Mouse (Mus musculus): ENCODE results near the gene Prpf6. TPM values are rescaled to one million over a fixed set of nuclear protein-coding genes. Genes with fewer than 3 reads are reported as not detected.
A peak's percentile ranks its signal among the peaks of the same experiment; 100 is the strongest.

Gene Prpf6
- total RNA-seq, 1 experiment, result 67.8 TPM

DNA sequence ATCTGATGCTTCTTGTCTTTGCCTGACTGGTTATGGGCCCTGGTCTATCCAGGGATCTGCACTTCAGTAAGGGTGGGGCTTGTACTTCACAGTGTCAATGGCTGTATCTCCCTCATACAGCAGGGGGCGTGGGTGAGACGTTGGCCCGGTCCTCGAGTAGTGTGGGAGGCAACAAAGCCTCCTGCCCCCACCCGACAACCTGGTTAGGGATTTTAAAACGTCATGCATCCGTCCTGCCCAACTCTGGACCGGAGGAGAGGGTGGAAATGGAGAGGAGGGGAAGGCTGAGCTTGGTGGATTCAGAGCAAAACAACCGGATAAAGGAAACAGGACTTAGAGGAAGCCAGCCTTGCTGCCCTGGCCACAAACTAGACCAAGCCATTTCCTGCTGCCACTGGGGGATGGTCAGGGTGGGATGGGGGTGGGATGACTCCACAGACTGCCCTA is 68.0 kb downstream of the Prpf6 start:
- in situ Hi-C loops (cut with MboI; ENCODE audit: low sequenced_read_pairs in 2 of 2, unreplicated experiment in 2 of 2), result no loop called here
- Histone ChIP-seq H3K9ac (ENCODE audit: insufficient read depth, low read depth, low read length, poor library complexity, severe bottlenecking) (no peak overlapping the region), H3K9me3 (ENCODE audit: control insufficient read depth, insufficient read depth, low read depth, low read length) (no peaks in the 10 kb centered on the region), H3K4me1 (ENCODE audit: control insufficient read depth in 2 of 2, insufficient read depth in 2 of 2, low read length in 2 of 2, poor library complexity in 1 of 2) (peaks cover 2 to 17% of the 10 kb centered on the region in 2 experiments; a peak in 3 of 4 replicates), H3K27ac (ENCODE audit: insufficient read depth, low read depth, low read length, poor library complexity, severe bottlenecking) (no peak overlapping the region), H3K36me3 (ENCODE audit: control insufficient read depth, insufficient read depth, low read length, poor library complexity, severe bottlenecking) (peaks cover 9% of the 10 kb centered on the region; the same call in 1 of the 2 replicates), H3K4me3 (ENCODE audit: insufficient read depth in 1 of 2, low read depth in 1 of 2, low read length in 2 of 2, poor library complexity in 1 of 2, severe bottlenecking in 1 of 2) (peak overlapping the region in 1 of 2 experiments; percentile 41; a peak in 2 of 4 replicates)
- peak; percentile 89 for DNase-seq (ENCODE audit: low read depth, low spot score)
- TF ChIP-seq CHD2 (IDR thresholded peaks at IDR 0.05; ENCODE audit: low read depth, low read length) (no peak), MAFK (IDR thresholded peaks at IDR 0.05; ENCODE audit: insufficient read depth, low read depth, low read length) (no peak), HCFC1 (IDR thresholded peaks at IDR 0.05; ENCODE audit: borderline replicate concordance, insufficient read depth, low read length) (no peak), ZNF384 (IDR thresholded peaks at IDR 0.05; ENCODE audit: low read depth, low read length) (no peak), ZC3H11A (IDR thresholded peaks at IDR 0.05; ENCODE audit: borderline replicate concordance, low read depth, low read length) (no peak)

DNA sequence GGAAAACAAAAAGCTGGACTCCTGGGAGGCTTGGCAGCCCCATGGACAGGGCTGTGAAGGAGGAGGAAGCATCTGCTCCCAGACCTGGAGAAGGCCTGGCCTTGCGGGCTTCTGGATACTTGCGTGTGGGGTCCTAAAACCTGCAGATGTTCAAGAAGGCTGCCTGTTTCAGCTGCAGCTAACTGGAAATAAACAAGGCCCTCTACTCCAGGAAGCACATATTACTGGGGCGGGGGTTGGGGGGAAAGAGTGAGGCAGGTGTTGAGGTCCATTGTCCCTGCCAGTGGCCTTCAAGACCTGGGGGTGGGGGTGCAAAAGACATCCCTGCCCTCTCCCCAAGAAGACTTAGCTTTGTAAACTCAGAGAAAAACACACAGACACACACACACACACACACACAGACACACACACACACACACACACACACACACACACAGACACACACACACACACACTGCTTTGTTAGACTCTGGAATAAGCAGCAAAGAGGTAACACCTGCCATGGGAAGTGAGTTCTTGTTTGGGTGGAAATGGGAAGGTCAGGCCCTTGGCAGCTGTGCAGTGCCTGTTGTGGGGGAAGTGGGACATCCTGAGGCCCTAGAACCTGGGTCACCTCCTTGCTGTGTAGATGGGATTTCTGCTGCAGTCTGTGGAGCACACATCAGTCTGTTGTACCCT is 71.1 kb downstream of the Prpf6 start:
- Histone ChIP-seq H3K9me3 (ENCODE audit: control insufficient read depth, insufficient read depth, low read depth, low read length) (no peaks in the 10 kb centered on the region), H3K4me1 (ENCODE audit: control insufficient read depth in 2 of 2, insufficient read depth in 2 of 2, low read length in 2 of 2, poor library complexity in 1 of 2) (peaks cover 2 to 13% of the 10 kb centered on the region in 2 experiments; a peak in 3 of 4 replicates), H3K36me3 (ENCODE audit: control insufficient read depth, insufficient read depth, low read length, poor library complexity, severe bottlenecking) (no peaks in the 10 kb centered on the region), H3K27ac (ENCODE audit: insufficient read depth, low read depth, low read length, poor library complexity, severe bottlenecking) (no peak overlapping the region), H3K9ac (ENCODE audit: insufficient read depth, low read depth, low read length, poor library complexity, severe bottlenecking) (no peak overlapping the region), H3K4me3 (ENCODE audit: insufficient read depth in 1 of 2, low read depth in 1 of 2, low read length in 2 of 2, poor library complexity in 1 of 2, severe bottlenecking in 1 of 2) (no peak overlapping the region)
- TF ChIP-seq ZC3H11A (IDR thresholded peaks at IDR 0.05; ENCODE audit: borderline replicate concordance, low read depth, low read length) (no peak), MAFK (IDR thresholded peaks at IDR 0.05; ENCODE audit: insufficient read depth, low read depth, low read length) (no peak), HCFC1 (IDR thresholded peaks at IDR 0.05; ENCODE audit: borderline replicate concordance, insufficient read depth, low read length) (no peak)
- no peak for DNase-seq (ENCODE audit: low read depth, low spot score)
- in situ Hi-C loops (cut with MboI; ENCODE audit: low sequenced_read_pairs in 2 of 2, unreplicated experiment in 2 of 2), result no loop called here

DNA sequence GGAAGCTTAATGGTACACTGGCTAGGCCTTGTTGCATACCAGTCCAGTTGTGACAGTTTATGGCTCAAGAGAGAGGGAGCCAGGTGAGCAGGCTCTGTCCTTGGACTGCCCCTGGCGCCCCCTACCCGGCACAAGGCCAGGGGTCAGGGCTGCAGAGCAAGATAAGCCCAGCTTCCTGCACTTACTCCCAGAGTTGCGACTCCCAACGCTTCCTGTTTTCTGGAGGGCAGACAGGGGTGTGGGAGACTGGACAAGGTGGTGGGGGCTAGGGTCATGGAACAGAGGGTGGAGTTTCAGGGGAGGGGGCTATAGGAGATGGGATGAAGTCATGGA is 71.6 kb downstream of the Prpf6 start:
- no peaks in the 10 kb centered on the region for H3K36me3 ChIP-seq (ENCODE audit: control insufficient read depth, insufficient read depth, low read length, poor library complexity, severe bottlenecking)
- no peak overlapping the region for H3K27ac ChIP-seq (ENCODE audit: insufficient read depth, low read depth, low read length, poor library complexity, severe bottlenecking)
- in situ Hi-C loops (cut with MboI; ENCODE audit: low sequenced_read_pairs in 2 of 2, unreplicated experiment in 2 of 2), result no loop called here
- H3K9me3 ChIP-seq (ENCODE audit: control insufficient read depth, insufficient read depth, low read depth, low read length), result no peaks in the 10 kb centered on the region
- DNase-seq (ENCODE audit: low read depth, low spot score), result no peak
- TF ChIP-seq MAFK (IDR thresholded peaks at IDR 0.05; ENCODE audit: insufficient read depth, low read depth, low read length) (no peak), CHD2 (IDR thresholded peaks at IDR 0.05; ENCODE audit: low read depth, low read length) (no peak), HCFC1 (IDR thresholded peaks at IDR 0.05; ENCODE audit: borderline replicate concordance, insufficient read depth, low read length) (no peak), ZNF384 (IDR thresholded peaks at IDR 0.05; ENCODE audit: low read depth, low read length) (no peak), ZC3H11A (IDR thresholded peaks at IDR 0.05; ENCODE audit: borderline replicate concordance, low read depth, low read length) (no peak)
- no peak overlapping the region for H3K4me3 ChIP-seq (ENCODE audit: insufficient read depth in 1 of 2, low read depth in 1 of 2, low read length in 2 of 2, poor library complexity in 1 of 2, severe bottlenecking in 1 of 2)
- peaks cover 2 to 13% of the 10 kb centered on the region in 2 experiments; a peak in 3 of 4 replicates for H3K4me1 ChIP-seq (ENCODE audit: control insufficient read depth in 2 of 2, insufficient read depth in 2 of 2, low read length in 2 of 2, poor library complexity in 1 of 2)
- H3K9ac ChIP-seq (ENCODE audit: insufficient read depth, low read depth, low read length, poor library complexity, severe bottlenecking), result no peak overlapping the region

DNA sequence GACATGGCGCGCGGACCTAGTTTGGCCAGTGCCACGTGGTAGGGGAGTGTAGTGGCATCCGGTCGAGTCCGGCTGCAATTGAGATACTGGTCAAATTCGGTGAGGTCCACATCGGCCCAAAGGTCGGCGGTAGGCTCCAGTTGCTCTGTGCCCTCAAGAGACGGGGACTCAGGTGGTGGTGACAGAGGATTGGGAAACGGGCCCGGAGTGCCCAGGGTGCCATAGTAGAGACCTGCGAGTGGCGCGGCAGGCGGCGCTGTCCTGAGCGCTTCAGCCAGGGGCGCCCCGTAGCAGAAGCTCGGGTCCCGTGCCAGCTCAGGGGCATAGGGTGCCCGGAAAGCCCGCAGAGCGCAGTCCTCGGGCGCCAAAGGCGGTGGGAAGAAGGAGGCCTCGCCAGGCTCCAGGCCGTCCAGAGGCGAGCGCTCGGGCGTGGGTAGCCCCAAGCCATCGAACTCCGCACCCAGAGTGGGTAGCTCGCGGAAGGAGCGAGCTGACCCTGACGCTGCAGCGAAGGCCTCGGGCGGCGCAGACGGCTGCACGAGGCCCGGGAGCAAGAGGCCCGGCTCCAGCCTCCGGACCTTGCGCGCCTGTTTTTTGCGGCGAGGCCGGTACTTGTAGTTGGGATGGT is 78.7 kb downstream of the Prpf6 start:
- Histone ChIP-seq H3K9me3 (ENCODE audit: control insufficient read depth, insufficient read depth, low read depth, low read length) (no peaks in the 10 kb centered on the region), H3K36me3 (ENCODE audit: control insufficient read depth, insufficient read depth, low read length, poor library complexity, severe bottlenecking) (no peaks in the 10 kb centered on the region), H3K4me1 (ENCODE audit: control insufficient read depth in 2 of 2, insufficient read depth in 2 of 2, low read length in 2 of 2, poor library complexity in 1 of 2) (peaks cover 0 to 12% of the 10 kb centered on the region in 2 experiments; a peak in 1 of 4 replicates), H3K4me3 (ENCODE audit: insufficient read depth in 1 of 2, low read depth in 1 of 2, low read length in 2 of 2, poor library complexity in 1 of 2, severe bottlenecking in 1 of 2) (peak overlapping the region; percentile 51 to 54), H3K27ac (ENCODE audit: insufficient read depth, low read depth, low read length, poor library complexity, severe bottlenecking) (no peak overlapping the region), H3K9ac (ENCODE audit: insufficient read depth, low read depth, low read length, poor library complexity, severe bottlenecking) (peak overlapping the region; percentile 0)
- no peak for DNase-seq (ENCODE audit: low read depth, low spot score)
- TF ChIP-seq ZC3H11A (IDR thresholded peaks at IDR 0.05; ENCODE audit: borderline replicate concordance, low read depth, low read length) (no peak), ZNF384 (IDR thresholded peaks at IDR 0.05; ENCODE audit: low read depth, low read length) (no peak), MAFK (IDR thresholded peaks at IDR 0.05; ENCODE audit: insufficient read depth, low read depth, low read length) (no peak), HCFC1 (IDR thresholded peaks at IDR 0.05; ENCODE audit: borderline replicate concordance, insufficient read depth, low read length) (no peak), CHD2 (IDR thresholded peaks at IDR 0.05; ENCODE audit: low read depth, low read length) (no peak)
- in situ Hi-C loops (cut with MboI; ENCODE audit: low sequenced_read_pairs in 2 of 2, unreplicated experiment in 2 of 2), result no loop called here
